Mouse (Mus musculus) large intestine, adult 2 months (tissue): ENCODE measurements around the gene Kcnh7. TPM values are rescaled to one million over a fixed set of nuclear protein-coding genes. Genes with fewer than 3 reads are reported as not detected.

Source experiments
- DNase-seq: peaks from one replicate; pipeline ENCODE4 v3.0.0-alpha.2; 2012; ENCODE audit warnings: low read depth, low spot score
- WGBS: fragments of 180-500 bp; shearing (Covaris S2); methylation state at CpG from one replicate; pipeline ENCODE4 v1.1.7; 2018; 5-methylcytosine and 5-hydroxymethylcytosine counted together
- polyA plus RNA-seq: library from polyadenylated mRNA; depleted of rRNA; stranded (reverse); fragments of >200 nt; gene quantifications from 2 replicates; pipeline ENCODE4 v1.2.3, GENCODE M21; 2012

The Kcnh7 gene
- polyA plus RNA-seq, 1 experiment, result not detected

DNA sequence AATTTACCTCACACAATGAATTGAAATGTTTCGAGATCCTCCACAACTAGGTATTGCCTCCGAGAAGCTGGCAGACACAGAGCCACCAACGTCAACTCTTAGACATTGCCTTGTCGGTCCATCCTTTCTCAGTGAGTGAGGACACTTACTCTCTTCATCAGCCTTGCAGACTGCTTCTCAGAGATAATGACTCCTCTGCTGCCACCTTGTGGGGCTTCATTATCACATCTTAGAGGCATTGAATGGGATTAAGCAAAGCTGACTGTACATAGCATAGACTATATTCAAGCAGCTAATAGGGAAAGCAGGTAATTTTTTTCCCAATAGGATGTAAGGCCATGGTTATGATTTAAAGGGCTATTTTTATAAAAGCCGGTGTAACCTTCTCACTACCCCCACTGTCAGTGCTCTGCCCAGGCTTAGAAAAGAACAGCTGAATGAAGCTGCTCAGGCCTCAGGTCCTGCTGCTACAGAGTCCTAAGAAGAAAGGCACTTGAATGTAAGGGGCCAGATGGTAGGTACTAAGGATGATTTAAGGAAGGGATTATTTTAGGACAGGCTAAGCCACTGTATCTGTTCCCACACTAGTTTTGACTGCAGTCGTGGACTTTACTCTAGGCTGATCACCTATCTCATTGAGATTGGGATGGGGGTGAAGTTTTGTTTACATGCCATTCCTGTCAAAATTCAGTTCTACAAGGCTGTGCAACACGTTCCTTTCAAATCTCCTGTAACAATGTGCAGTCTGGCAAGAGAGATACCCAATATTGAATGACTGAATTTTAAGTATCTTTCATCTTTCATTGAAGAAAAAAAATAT is 529.4 kb downstream of the Kcnh7 start:
- no peak for DNase-seq
- WGBS, result 40% methylated on average over 7 of the region's 7 CpGs

DNA sequence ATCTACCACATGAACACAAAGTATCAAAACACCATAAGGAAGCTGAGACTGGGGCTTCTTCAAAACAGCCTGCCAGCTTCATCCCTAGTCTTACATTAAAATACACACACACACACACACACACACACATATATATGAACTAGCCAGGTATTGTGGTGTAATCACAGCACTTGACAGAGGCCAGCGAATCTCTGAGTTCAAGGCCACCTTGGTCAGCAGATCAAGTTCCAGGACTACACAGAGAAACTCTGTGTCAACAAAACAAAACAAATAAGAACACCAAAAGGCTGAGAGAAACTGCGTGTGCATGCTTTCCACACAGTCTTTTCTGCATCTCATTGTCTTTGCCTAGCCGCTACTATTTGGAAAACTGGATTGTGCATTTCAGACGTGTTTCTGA is 531.6 kb downstream of the Kcnh7 start:
- 62% methylated on average over 4 of the region's 4 CpGs for WGBS
- DNase-seq, result no peak

DNA sequence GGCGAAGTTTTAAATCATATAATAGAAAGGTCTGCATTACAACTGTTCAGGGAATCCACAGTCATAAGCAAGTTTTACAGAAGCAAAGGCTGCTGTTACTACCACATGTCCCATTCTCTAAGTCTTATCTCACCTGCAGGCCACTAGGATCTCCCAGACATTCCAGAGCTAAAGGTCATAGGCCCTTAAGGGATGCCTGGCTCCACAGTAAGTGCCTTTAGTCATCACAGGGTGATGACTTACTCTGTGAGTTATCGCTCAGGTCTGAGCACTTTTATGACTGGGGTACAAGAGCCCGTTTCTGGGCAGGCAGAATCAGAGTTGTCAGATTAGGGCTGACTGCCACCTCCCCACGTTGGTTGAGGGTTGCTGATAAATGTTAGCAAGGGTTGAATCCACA is 532.2 kb downstream of the Kcnh7 start:
- 62% methylated on average over 4 of the region's 4 CpGs for WGBS
- DNase-seq, result no peak

DNA sequence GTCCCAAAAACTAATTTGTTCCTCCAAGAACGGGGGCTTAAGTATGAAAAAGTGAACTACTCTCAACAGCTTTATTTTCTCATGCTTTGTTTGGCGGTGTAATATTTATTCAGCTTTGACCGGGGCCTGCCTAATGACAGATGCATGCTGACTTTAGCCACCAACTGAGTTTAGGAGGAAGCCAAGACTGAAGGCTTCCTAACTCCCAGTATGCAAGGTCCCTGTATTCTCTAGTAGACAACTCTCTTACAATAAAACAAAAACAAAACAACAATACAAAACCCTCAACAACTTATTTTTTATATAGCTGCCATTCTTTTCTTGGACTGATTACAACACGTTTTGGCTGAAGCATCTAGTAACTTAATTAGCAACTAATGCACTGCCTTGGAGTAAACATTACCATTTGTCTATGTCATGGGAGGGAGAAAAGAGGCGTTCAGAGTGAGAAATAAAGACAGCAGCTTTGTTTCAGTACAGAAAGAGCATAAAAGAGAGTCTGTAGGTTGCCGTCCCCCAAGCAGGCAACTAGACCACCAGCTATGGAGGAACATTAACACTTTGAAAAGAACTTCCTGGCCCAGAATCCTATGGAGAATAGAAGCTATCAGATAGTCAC is 537.3 kb downstream of the Kcnh7 start:
- no peak for DNase-seq
- WGBS, result 31% methylated on average over 6 of the region's 6 CpGs

DNA sequence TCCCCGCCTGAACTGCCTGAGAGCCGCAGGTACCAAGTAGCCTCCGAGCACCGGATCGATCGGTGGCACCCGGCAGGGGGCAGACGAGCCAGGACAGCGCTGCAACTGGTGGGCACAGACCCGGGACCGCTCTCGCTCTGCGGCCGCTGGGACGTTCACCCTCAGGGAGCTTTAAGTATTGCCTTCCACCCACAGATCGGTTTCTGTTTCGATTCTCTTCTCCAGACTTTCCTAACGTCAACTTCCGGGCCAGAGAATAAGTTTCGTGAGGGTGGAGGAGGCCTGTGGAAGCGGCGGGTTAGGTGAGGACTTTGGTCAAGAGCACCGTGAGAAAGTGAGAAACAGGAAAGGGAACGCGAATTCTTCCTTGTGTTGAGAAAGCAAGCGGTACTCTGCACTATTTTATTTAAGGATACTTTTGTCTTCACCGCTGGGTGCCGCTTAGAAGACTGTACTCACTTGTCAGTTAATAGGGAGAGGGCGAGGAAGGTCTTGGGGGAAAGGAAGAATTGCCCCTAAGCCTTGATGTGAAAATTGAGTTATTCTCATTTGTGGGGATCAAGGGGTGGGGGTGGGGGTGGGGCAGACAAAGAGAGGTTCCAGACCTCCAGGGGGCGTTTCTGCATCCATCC is 538.0 kb downstream of the Kcnh7 start, which contains the start of gene Ifih1:
Gene Ifih1 (minus strand): TSS at position 242 of the 632 bp plus-strand sequence.
- DNase-seq, result peak; percentile 96
- WGBS, result under 1% methylated on average over 30 of the region's 30 CpGs

DNA sequence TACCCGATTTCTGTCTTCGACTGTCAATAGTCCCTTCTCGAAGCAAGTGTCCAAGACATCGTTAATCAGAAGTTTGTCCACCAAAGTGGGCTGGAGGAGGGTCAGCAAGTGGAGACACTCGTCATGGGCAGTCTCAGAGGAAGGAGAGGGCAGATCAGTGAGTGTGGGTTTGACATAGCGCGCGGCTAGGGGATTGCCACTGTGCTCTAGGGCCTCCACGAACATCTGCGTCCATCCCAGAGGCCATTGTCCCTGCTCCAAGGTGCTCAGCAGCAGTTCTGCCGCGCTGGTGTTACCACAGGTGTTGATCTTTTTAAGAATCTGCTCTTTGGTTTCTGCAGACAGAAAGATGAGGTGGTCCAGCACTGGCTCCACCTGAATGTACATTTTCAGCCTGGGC is 538.6 kb downstream of the Kcnh7 start:
- no peak for DNase-seq
- 14% methylated on average over 12 of the region's 12 CpGs for WGBS

DNA sequence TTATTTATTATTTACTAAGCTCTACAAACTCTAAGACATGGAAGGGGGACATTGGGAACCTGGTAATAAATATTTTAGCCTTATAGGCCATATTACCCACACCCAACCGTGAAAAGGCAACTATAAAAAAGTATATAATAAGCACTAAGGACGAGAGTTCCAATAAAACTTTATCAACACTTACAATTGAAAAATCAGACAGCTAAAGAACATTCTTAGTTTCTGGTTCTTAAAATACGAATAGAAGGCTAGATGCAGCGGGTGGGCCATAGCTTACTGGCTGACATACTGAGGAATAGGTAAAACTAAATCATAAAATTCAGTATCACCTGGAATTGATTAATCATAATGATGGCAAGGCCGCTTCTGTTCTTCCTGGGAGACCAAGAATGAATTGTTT is 539.2 kb downstream of the Kcnh7 start:
- no peak for DNase-seq
- 57% methylated on average over 5 of the region's 5 CpGs for WGBS
